Mouse (Mus musculus) lung, postnatal 25 days (tissue): ENCODE measurements around the gene Podxl2.

Source experiments
- DNase-seq: peaks from one replicate; pipeline ENCODE4 v3.0.0; 2022; ENCODE audit warnings: low spot score

Gene Podxl2

GRCm38 (mm10) chr6:88828206-88829009, 46.4 kb downstream of the Podxl2 start:
- no peak for DNase-seq

- no peak for DNase-seq
Observed at GRCm38 (mm10) chr6:88827395-88828205, 47.2 kb downstream of the Podxl2 start.

GRCm38 (mm10) chr6:88826965-88827364, 47.9 kb downstream of the Podxl2 start:
- no peak for DNase-seq

GRCm38 (mm10) chr6:88826545-88826944, 48.3 kb downstream of the Podxl2 start:
- peak; percentile 62 for DNase-seq

GRCm38 (mm10) chr6:88826088-88826487, 48.8 kb downstream of the Podxl2 start:
- DNase-seq, result no peak

GRCm38 (mm10) chr6:88824183-88824582, 50.7 kb downstream of the Podxl2 start:
- DNase-seq, result no peak

- peak; percentile 72 for DNase-seq
Observed at GRCm38 (mm10) chr6:88821901-88822300, 52.9 kb downstream of the Podxl2 start.

GRCm38 (mm10) chr6:88821294-88821693, 53.5 kb downstream of the Podxl2 start:
- DNase-seq, result no peak

- no peak for DNase-seq
Observed at GRCm38 (mm10) chr6:88820853-88821252, 54.0 kb downstream of the Podxl2 start.

- no peak for DNase-seq
Observed at GRCm38 (mm10) chr6:88816913-88817312, 57.9 kb downstream of the Podxl2 start.

GRCm38 (mm10) chr6:88815489-88815888, 59.4 kb downstream of the Podxl2 start:
- no peak for DNase-seq

GRCm38 (mm10) chr6:88815036-88815435, 59.8 kb downstream of the Podxl2 start:
- no peak for DNase-seq

- DNase-seq, result no peak
Observed at GRCm38 (mm10) chr6:88813832-88814231, 61.0 kb downstream of the Podxl2 start.

- peak; percentile 66 for DNase-seq
Observed at GRCm38 (mm10) chr6:88812886-88813285, 62.0 kb downstream of the Podxl2 start.

- no peak for DNase-seq
Observed at GRCm38 (mm10) chr6:88811880-88812400, 62.9 kb downstream of the Podxl2 start.

- no peak for DNase-seq
Observed at GRCm38 (mm10) chr6:88811396-88811795, 63.4 kb downstream of the Podxl2 start.

GRCm38 (mm10) chr6:88810291-88810690, 64.6 kb downstream of the Podxl2 start:
- DNase-seq, result no peak

GRCm38 (mm10) chr6:88809091-88810037, 65.5 kb downstream of the Podxl2 start:
- no peak for DNase-seq

GRCm38 (mm10) chr6:88804966-88805577, 69.8 kb downstream of the Podxl2 start:
- peak; percentile 75 for DNase-seq

GRCm38 (mm10) chr6:88803957-88804695, 70.7 kb downstream of the Podxl2 start:
- DNase-seq, result no peak

GRCm38 (mm10) chr6:88803051-88803450, 71.8 kb downstream of the Podxl2 start:
- DNase-seq, result no peak
